Mouse (Mus musculus): ENCODE measurements at regions not wholly inside any gene's neighbourhood (a gene's known extent, or its start where the extent isn't known, plus 50 kb on each side); places are given as distances from the start of the nearest gene placed in this dataset.
A peak's percentile ranks its signal among the peaks of the same experiment; 100 is the strongest.

DNA sequence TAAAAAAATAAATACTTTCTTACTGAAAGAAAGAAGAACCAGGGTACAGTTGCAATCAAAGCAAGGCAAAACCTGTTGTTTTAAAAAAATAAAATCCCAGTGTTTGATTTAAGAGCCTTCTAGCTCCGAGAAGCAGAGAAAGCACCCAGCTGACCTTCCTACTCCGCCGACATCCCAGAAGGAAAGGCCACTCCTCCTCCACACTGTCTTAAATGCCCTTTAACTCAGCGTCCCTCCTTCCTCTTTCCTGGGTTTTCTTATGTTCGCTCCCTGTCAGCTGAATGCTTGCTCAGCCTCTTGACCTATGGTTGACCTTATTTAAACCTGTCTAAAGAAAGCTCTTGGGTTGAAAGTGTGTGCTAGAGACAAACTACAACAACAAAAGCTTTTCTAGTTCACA is 79.1 kb downstream of the Sptssa start:
- no peak for DNase-seq

DNA sequence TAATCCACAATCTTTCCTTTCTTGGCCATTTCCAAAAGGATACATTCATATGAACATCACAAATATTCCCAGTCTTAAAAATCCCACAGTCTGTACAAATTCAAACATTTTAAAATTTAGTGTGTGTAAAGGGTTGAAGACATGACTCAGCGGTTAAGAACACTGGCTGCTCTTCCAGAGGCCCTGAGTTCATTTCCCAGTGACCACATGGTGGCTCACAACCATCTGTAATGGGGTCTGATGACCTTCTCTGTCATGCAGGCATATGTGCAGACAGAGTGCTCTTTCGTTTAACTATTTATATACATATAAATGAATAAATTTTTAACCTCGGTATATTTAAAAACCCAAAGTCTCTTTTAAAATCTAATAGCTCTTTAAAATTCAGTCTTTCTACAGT is 79.6 kb downstream of the Sptssa start:
- DNase-seq: no peak

DNA sequence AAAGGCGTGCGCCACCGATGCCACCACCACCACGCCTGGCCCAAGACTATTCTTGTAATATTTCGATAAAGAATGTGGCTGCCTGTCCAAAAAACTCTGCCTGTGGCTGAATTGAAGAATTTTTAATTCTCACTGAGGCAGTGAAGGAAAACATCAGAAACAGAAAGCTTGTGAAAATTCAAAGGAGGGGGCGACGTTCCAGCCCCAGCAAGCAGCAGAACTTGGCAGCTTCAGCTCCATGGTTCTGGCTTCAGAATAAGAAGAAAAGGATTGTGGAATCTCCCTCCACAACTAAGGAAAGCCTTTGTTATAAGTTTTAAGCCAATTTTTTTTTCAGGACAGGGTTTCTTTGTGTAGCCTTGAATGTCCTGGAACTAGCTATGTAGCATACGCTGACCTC is 83.5 kb downstream of the Sptssa start:
- no peak for DNase-seq

DNA sequence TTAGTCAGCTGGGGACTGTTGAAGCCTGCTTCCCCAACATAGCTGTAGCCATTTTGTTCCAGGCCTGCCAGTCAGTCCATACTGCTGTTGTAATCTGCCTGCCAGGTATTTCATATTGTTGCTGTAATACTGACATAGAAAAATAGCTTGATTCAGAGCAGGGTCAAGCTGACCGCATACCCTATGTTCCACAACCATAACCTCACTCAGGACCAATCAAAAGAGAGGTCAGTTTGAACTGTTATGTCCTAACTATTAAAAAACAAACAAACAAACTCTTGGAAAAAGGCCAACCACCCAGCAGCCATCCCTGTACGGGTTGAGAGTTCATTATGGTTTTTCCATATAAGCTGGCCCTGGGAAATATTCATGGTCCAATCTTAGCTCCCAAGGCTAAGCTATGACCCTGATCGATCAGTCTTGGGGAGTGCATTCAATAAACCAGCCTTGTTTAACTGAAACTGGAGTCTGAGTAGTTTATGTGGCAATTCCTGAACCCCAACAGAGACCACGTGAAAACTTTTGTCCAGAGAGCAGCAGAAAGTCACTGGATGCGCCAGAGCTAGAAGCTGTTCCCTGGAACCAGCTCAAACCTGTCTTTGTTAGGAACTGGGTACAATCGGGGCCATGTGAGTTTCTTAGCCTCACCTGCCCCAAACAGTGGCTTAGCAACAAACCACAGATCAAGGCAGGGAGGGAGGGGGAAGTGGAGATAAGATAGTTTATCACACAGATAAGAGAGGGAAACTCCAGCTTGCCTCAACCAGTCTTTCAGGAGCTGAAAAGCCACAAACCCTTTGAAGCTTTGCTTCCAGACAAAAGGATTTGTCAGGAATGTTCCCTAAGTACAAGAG is 88.1 kb downstream of the Sptssa start:
- no peak for DNase-seq

DNA sequence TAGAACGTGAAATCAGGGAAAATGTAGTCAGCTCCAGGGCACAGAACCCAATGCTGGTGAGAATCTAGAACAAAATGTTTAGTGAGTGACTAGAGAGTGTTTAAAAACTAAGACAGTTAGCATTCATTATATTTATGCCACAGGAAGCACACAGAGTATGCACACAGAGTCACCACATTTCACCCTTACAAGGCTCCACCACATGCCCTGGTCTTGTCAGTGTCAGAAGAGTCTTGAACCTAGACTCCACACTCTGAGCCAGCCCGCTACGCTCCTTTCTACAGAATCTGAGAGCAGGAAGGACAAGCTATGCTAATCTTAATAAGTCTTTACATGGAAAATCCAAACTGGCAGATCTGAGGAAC is 89.0 kb downstream of the Sptssa start:
- DNase-seq: no peak

DNA sequence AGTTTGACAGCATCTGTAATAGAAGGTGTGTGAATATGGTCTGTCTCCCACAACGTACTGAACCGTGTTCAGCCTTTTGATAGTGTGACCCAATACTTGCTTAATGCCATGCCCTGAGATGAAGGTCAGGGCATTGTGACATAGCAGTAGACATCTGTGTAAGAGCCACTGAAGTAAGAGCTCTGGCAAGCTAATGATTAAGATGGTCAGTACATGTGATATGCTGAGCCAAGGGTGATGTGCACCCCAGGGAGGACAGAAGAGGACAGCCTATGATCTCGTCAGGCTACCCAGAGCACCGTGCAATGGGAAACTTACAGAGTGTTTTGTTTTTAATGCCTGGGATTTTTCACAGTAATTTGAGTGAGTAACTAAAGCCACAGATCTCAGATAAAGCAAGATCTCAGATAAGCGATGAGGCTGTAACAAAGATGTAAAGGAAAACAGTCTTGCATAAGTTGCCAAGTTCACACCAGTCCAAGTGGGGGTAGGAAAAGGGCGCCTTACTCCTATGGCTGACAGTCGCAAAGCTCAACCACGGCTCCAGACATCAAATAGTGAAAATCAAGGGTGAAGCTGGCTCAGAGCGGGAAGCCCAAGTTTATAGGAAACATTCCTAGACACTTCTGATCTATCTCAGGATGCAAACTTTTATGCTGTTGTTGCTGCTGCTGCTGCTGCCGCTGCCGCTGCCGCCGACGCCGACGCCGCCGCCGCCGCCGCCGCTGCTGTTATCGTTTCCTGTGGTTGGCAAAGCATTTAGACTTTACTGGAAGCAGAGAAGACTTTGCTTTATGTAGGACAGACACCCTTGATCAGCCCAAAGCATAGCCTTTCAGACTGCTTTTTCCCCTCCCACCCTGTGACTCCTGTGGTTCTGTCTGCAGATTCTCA is 89.6 kb downstream of the Sptssa start:
- DNase-seq: no peak

DNA sequence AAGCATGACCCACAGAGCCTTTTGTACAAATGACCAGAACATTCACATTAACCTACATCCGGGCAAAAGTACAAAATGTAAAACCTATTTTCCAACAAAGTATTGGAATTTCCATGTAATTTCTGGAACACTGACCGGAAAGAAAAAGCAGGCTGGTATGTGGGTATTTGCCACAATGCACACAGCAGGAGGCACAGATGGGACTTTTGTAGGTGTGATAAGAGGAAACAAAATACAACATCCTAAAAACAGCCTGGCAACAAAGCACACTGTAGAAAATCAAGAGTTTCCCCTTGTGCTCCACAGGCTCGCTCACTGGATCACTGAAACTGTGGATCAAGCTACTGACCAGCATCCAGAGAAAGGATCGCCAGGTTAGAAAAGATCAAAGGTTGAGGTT is 94.4 kb downstream of the Sptssa start:
- DNase-seq: no peak

DNA sequence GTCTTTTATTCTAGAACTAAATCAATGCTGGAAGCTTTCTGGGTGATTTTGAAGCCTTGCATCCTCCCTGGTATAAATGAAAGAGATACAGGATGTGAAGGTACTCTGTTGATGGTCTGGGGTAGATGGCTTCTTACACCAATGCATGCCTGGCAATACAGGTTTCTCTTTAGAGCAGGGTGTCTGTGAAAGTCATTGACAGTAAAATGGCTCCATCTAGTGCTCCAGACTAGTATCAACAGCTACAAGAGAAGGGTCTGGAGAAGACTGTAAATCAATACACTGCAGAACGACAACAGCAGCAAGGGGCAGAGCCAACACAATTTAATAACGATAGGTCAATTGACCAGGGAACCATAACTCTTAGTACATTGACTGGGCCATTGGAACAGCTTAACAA is 98.3 kb downstream of the Sptssa start:
- peak; percentile 26 for DNase-seq

DNA sequence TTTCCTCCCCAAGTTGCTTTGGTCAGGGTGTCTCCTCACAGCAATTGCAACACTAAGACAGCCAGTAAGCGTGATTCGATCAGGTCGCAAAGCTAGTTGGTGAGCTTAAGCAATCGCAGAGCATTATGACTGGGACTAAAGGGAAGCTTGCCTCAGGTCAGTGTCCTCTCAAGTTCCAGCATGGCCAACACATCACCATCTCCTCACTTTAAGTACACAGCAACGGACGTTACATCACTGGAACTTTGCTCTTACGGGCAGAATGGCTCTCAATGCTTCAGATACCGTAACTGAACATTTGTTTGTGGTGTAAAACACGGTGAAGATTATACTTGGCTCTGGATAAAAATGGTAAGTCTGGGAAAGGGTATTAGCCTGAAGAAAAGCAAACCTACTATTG is 106.7 kb downstream of the Sptssa start:
- no peak for DNase-seq

DNA sequence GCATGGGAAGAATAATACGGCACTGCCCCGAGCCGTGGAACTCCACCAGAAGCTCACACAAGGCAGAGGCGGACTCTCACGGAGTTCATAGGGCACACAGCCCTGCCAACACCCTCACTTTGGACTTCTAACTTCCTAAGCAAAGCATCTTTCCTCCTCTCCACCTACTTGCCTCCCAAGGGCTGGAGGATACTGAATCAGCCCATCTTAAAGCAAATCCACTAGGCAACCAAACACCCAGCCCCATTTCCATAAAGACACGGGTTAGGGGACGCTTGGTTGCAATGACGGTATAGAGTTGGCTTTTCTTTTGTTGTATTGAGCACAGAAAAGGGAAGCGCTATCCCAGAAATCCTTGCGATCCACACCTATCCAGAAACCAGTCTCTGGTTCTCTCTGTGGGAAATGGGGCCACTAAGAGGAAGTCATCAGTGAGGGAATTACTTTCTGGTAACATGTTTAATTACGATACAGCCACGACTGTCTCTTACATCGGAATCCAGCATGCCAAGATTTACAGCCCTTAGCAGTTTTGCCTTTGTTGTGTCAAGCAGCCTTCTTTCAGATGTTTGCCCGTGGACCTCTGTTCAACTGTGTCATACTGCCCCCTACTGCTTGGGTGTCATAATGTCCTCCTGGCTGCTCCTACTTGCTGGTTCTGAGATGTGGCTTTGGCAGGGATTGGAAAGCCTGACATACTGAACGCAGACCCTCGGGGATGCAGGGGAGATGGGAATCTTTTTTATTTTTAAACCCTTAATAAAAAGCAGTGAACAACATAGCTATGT is 110.4 kb downstream of the Sptssa start:
- peak; percentile 31 for DNase-seq

DNA sequence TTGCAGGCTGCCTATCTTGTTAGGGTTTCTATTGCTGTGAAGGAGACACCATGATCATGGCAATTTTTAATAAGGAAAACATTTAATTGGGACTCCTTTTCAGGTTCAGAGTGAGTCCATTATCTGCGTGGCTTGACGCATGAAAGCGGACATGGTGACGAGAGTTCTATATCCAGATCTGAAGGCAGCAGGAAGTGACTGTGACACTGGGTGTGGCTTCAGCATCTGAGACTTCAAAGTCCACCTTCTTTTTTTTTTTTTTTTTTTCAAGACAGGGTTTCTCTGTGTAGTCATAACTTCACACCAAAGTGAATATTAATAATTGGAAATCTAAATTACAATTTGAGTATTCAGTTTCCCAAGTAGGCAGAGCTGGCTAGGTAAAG is 118.1 kb downstream of the Sptssa start:
- DNase-seq: no peak

DNA sequence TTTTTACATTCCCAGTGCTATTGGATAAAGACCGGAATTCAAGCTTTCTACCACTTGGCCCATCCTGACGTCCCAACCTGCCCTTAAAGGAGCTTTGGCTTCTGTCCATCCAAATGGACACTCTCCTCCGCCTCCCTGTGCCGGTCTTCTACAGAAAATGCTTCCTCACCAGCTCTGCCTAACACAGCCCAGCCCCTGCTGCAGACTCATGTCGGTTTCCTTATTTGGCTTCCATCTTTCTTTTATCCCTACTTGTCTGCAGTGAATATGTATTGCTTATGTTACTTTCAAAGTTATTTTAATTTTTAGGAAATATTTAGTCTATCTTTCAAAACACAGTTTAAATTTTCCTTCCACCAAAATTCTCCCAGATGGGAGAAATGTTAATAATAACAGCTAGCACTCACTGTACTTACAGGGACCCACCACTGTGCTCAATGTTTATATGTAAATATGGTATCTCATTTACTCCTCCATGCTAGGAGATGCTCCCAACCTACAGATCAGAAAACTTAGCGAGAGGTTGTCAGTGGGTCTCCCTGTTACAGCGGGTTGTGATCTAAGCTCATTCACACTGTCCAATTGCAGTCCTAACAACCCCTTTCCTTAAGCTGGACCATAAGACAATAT is 118.6 kb downstream of the Sptssa start:
- DNase-seq: no peak

DNA sequence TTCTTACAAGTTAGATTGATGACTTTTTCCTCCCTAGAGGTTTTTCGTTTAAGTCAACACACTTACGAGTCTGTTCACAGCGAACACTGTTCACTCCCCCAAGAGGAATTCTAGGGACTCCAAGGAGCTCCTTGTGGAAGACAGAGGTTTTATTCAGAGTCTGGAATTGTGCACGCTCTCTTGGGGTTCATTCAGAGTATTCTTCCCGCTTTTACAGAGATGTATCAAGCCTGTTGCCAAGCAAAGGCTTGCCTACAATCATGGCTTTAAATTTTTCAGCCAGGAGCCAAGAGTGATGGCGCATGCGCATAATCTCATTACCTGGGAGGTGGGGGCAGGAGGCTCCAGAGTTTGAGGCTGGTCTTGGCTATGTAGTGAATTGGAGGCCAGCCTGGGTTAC is 119.4 kb downstream of the Sptssa start:
- no peak for DNase-seq

DNA sequence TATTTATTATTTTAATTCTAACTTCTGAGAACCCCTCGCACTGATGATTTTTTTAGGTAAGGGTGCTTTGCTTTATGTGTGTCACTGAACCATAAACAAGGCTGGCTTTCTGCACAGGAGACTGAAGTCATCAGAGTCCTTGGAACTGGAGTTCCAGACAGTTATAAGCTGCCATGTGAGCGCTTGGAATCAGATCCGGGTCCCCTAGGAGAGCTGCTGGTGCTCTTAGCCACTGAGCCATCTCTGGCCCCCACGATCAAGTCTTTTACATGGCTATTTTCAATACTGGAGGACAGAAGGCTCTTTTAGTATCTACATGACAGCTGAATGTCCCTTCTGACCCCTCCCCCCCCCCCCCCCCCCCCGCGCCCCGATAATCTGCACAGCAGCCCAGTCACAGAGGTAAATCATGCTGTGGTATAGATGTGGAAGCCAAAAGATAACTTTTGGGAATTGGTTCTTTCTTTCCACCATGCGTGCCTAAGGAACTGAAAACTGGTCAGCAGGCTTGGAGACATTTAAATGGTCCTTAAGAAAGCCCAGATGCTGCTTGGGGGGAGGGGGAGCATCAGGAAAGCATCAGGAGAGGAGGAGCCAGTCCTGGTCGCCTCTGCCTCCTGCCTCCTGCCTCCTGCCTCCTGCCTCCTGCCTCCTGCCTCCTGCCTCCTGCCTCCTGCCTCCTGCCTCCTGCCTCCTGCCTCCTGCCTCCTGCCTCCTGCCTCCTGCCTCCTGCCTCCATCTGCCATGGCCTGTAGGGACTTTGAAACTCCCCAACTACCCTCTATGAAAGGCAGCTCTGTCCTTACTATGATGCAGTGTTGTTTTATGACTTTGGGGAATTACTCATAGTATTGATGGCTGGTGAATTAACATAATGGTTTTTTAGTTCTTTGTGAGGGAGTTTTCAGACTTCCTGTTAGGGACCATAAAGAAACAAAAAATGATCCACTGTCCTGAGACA is 120.5 kb downstream of the Sptssa start:
- no peak for DNase-seq

DNA sequence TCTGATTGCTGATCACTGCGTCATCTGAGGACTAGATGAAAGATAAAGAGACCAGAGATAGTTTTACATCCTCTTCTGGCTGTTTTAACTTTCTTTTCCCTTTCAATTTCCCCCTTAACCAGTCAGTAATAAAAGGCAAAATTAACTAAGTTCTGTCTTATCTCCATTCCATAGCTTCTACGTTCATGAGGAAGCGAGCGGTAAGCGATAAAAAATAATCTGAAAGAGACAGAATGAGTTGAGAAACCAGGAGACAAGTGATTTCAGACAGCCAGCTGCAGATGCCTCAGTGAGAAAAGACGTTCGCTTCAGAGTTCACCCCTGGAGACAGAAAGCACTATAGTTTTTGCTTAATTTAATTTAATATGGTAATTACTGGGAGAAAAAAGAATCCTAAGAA is 121.5 kb downstream of the Sptssa start:
- DNase-seq: no peak

DNA sequence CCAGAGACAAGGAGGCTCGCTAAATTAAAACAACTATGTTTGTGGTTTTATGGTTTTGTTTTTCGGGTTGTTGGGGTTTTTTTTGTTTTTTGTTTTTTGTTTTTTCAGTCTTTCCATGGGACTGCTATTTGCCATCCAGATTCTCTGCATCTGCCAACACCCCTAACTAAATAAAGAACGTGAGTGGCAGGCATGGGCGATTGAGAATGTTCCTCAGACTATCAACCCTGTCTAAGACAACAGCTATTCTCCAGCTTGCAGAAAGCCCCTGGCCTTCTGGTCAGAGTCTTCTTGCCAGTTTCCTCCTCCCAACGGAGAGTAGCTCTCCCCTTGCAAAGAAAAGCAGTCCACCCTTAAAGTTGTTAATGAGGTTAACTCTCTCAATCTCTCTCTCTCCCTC is 123.2 kb downstream of the Sptssa start:
- no peak for DNase-seq

DNA sequence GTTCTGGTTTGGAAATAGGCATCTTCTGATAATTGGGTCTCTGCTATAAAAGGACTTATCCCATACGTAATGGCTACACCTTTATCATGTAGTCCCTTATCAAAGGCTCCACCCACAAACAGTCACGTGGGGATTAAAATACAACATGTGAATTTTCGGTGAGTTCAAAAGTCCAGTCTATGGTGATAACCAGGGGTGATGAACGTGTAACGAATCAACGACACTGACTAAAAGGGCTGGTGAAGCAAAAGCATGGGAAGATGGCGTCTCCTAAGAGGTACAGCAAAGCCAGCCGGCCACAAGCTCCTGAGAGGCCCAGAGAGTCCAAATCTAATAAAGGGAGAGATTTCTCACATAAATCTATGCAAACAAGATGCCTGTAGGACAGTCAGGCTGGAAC is 124.3 kb downstream of the Sptssa start:
- DNase-seq: no peak

DNA sequence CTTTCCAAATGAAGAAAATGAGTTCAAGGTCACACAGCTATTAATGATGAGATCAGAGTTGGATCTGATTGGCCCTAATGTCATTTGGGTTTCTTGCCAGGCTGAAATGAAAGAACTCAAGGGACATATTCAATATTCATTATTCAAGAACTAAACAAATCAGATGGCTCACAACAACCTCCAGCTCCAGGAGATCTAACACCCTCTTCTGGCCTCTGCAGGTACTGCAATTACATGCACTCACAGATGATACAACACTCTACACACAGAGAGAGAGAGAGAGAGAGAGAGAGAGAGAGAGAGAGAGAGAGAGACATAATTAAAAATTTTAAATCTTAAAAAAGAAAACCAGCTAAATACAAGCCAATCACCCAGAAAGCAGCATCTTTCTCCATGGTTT is 128.3 kb downstream of the Sptssa start:
- DNase-seq: no peak

DNA sequence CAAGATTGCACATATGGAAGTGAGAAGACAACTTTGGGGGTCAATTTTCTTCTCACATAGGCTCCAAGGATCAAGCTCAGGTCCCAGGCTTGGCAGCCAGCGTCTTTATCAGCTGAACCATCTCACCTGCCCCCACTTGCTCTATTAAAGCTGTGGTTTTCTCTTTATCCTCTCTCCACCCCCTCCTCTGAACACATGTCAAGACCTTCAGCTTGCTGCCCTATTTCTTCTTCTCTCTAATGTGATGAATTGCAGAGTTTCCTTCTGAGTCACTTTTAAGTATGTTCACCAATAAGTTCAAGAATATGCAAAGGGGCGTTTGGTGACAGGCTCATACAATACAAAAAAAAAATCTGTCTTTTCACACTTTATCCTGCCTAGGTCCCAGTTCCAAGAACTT is 128.8 kb downstream of the Sptssa start:
- DNase-seq: no peak

DNA sequence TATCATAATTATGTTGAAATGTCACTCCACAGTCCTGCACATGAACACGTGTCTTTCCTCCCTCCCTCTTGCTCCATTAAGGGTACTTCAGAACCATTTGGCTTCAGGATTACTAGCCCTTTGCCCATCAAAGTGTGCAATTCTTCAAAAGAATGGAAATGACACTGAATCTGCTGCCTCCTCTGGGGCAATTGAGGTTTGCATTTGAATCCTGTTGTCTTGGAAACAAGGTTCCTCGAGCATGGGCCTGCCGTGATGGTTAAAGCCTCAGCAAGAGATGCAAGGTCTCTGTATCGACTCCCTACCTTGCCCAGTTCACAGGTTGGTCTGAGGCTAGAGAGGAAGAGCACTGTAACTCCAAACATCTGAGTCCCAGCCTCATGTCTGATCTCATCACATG is 136.0 kb downstream of the Sptssa start:
- DNase-seq: no peak

DNA sequence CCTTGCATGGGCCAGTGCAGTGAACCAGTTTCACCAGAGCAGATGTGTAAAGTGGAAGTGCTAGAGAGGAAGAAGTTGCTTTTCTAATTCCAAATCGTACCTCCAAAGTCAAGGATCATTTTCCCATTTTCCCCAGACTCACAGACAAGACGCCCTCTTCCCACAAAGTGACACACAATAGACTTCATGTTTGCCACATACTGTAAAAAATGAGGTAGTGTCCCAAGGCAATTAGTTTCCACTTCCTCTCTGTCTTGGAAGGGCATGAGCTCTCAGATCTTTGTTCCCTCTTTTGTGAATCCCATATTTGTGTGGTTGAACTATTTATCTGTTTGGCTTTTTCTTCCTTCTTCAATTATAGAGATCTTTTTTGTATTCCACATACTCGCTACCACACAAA is 137.0 kb downstream of the Sptssa start:
- DNase-seq: no peak

DNA sequence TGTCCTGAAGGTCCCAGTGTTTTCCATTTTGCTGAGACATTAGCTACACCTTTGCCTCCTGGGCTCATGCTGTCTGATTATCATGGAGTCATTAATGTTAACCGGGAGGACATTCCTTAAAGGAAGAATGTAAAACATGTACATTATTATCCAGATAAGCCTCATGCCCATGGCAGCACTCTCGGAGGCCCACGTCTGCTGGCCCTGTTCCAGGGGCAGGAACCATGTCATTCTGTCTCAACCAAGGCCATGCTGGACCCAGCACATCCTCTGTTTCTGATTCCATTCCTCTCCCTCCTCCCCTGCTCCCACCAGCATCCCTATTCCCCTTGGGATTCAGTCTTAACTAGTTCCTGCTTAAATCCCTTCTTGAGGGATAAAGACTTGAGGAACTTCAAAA is 139.1 kb downstream of the Sptssa start:
- no peak for DNase-seq
